Mouse (Mus musculus): ENCODE measurements around the gene Hand2.

Hand2 gene

GRCm38 (mm10) chr8:57320851-57321743, at the start of gene Hand2:
Gene Hand2, plus strand, starts transcription at chr8:57320983.
- DNase-seq (ENCODE audit: low spot score), result no peak

- DNase-seq (ENCODE audit: low spot score), result no peak
Measured at GRCm38 (mm10) chr8:57273055-57273454, 47.7 kb upstream of the Hand2 start.

GRCm38 (mm10) chr8:57293441-57293840, 27.3 kb upstream of the Hand2 start:
- DNase-seq (ENCODE audit: low spot score), result no peak

- DNase-seq (ENCODE audit: low spot score), result no peak
Measured at GRCm38 (mm10) chr8:57303513-57303912, 17.3 kb upstream of the Hand2 start.

GRCm38 (mm10) chr8:57304944-57305343, 15.8 kb upstream of the Hand2 start:
- DNase-seq (ENCODE audit: low spot score), result no peak

- no peak for DNase-seq (ENCODE audit: low spot score)
Measured at GRCm38 (mm10) chr8:57306441-57306840, 14.3 kb upstream of the Hand2 start.

GRCm38 (mm10) chr8:57309844-57310485, 10.8 kb upstream of the Hand2 start:
- no peak for DNase-seq (ENCODE audit: low spot score)

- no peak for DNase-seq (ENCODE audit: low spot score)
Measured at GRCm38 (mm10) chr8:57312031-57312981, 8.5 kb upstream of the Hand2 start.

GRCm38 (mm10) chr8:57313583-57313982, 7.2 kb upstream of the Hand2 start:
- DNase-seq (ENCODE audit: low spot score), result no peak

GRCm38 (mm10) chr8:57314216-57314615, 6.6 kb upstream of the Hand2 start:
- DNase-seq (ENCODE audit: low spot score), result no peak

- DNase-seq (ENCODE audit: low spot score), result no peak
Measured at GRCm38 (mm10) chr8:57315471-57315870, 5.3 kb upstream of the Hand2 start.

- DNase-seq (ENCODE audit: low spot score), result no peak
Measured at GRCm38 (mm10) chr8:57317107-57317506, 3.7 kb upstream of the Hand2 start.

- no peak for DNase-seq (ENCODE audit: low spot score)
Measured at GRCm38 (mm10) chr8:57317890-57318480, 2.8 kb upstream of the Hand2 start.

GRCm38 (mm10) chr8:57319092-57319980, 1.4 kb upstream of the Hand2 start:
- no peak for DNase-seq (ENCODE audit: low spot score)

- DNase-seq (ENCODE audit: low spot score), result no peak
Measured at GRCm38 (mm10) chr8:57319981-57320585, 700 bp upstream of the Hand2 start.

- no peak for DNase-seq (ENCODE audit: low spot score)
Measured at GRCm38 (mm10) chr8:57321898-57322895, 1.4 kb downstream of the Hand2 start.

GRCm38 (mm10) chr8:57322961-57323941, 2.5 kb downstream of the Hand2 start:
- no peak for DNase-seq (ENCODE audit: low spot score)

- DNase-seq (ENCODE audit: low spot score), result no peak
Measured at GRCm38 (mm10) chr8:57324091-57324490, 3.3 kb downstream of the Hand2 start.
